Mouse (Mus musculus): ENCODE measurements around the gene Spaca7. TPM values are rescaled to one million over a fixed set of nuclear protein-coding genes. Genes with fewer than 3 reads are reported as not detected.

The Spaca7 gene
- not detected in 2 replicates for polyA plus RNA-seq (2016; fragmentation: Nextera tagmentation; extraction: Ambion mirVana)

GRCm38 (mm10) chr8:12572814-12573534, at the start of gene Spaca7:
Gene Spaca7 (plus strand): TSS chr8:12573029.
- H3K27me3 ChIP-seq (ENCODE audit: insufficient read depth, poor library complexity, severe bottlenecking), result peaks cover 51% of the 10 kb centered on the region
- no peaks in the 10 kb centered on the region for H3K9me3 ChIP-seq
- no peak for DNase-seq (ENCODE audit: low spot score)
- 47% methylated on average over 14 of the region's 14 CpGs for WGBS
- H3K27ac ChIP-seq, result no peak within 1 kb of the TSS
- no peaks in the 10 kb centered on the region for H3K4me1 ChIP-seq
- H3K4me3 ChIP-seq, result no peak within 1 kb of the TSS
- no peaks in the 10 kb centered on the region for H3K36me3 ChIP-seq

GRCm38 (mm10) chr8:12524279-12524678, 48.5 kb upstream of the Spaca7 start:
- no peak for DNase-seq (ENCODE audit: low spot score)
- Histone ChIP-seq H3K36me3 (no peaks in the 10 kb centered on the region), H3K27ac (no peak overlapping the region), H3K4me1 (peaks cover 6% of the 10 kb centered on the region; the same call in 1 of the 2 replicates), H3K27me3 (ENCODE audit: insufficient read depth, poor library complexity, severe bottlenecking) (peaks cover 20% of the 10 kb centered on the region), H3K9me3 (no peaks in the 10 kb centered on the region), H3K4me3 (no peak overlapping the region)
- WGBS, result 27% methylated on average over 1 of the region's 1 CpGs

GRCm38 (mm10) chr8:12528659-12529058, 44.2 kb upstream of the Spaca7 start:
- no peaks in the 10 kb centered on the region for H3K9me3 ChIP-seq
- no peak overlapping the region for H3K27ac ChIP-seq
- DNase-seq (ENCODE audit: low spot score), result peak; percentile 39
- H3K27me3 ChIP-seq (ENCODE audit: insufficient read depth, poor library complexity, severe bottlenecking), result peaks cover 31% of the 10 kb centered on the region
- 66% methylated on average over 2 of the region's 2 CpGs for WGBS
- H3K4me1 ChIP-seq, result peaks cover 6% of the 10 kb centered on the region; the same call in 1 of the 2 replicates
- no peaks in the 10 kb centered on the region for H3K36me3 ChIP-seq
- no peak overlapping the region for H3K4me3 ChIP-seq

GRCm38 (mm10) chr8:12535617-12536016, 37.2 kb upstream of the Spaca7 start:
- WGBS, result 76% methylated on average over 9 of the region's 9 CpGs
- Histone ChIP-seq H3K27me3 (ENCODE audit: insufficient read depth, poor library complexity, severe bottlenecking) (peaks cover 11% of the 10 kb centered on the region; the same call in 1 of the 2 replicates), H3K36me3 (no peaks in the 10 kb centered on the region), H3K4me1 (no peaks in the 10 kb centered on the region), H3K9me3 (no peaks in the 10 kb centered on the region), H3K27ac (no peak overlapping the region), H3K4me3 (no peak overlapping the region)
- DNase-seq (ENCODE audit: low spot score), result no peak

GRCm38 (mm10) chr8:12536306-12536705, 36.5 kb upstream of the Spaca7 start:
- Histone ChIP-seq H3K9me3 (no peaks in the 10 kb centered on the region), H3K27ac (no peak overlapping the region), H3K4me1 (no peaks in the 10 kb centered on the region), H3K27me3 (ENCODE audit: insufficient read depth, poor library complexity, severe bottlenecking) (0 out of 2 replicates have a peak, but pooled peaks cover 4% of the 10 kb centered on the region), H3K36me3 (no peaks in the 10 kb centered on the region), H3K4me3 (no peak overlapping the region)
- no peak for DNase-seq (ENCODE audit: low spot score)
- WGBS, result 66% methylated on average over 7 of the region's 7 CpGs

- Histone ChIP-seq H3K9me3 (no peaks in the 10 kb centered on the region), H3K4me3 (no peak overlapping the region), H3K27me3 (ENCODE audit: insufficient read depth, poor library complexity, severe bottlenecking) (peaks cover 62% of the 10 kb centered on the region), H3K4me1 (no peaks in the 10 kb centered on the region), H3K27ac (no peak overlapping the region), H3K36me3 (no peaks in the 10 kb centered on the region)
- no peak for DNase-seq (ENCODE audit: low spot score)
- 65% methylated on average over 4 of the region's 4 CpGs for WGBS
Observed at GRCm38 (mm10) chr8:12545236-12545635, 27.6 kb upstream of the Spaca7 start.

- no peak for DNase-seq (ENCODE audit: low spot score)
- no peaks in the 10 kb centered on the region for H3K9me3 ChIP-seq
- WGBS, result 67% methylated on average over 4 of the region's 4 CpGs
- H3K4me3 ChIP-seq, result no peak overlapping the region
- no peaks in the 10 kb centered on the region for H3K36me3 ChIP-seq
- no peaks in the 10 kb centered on the region for H3K4me1 ChIP-seq
- peaks cover 62% of the 10 kb centered on the region for H3K27me3 ChIP-seq (ENCODE audit: insufficient read depth, poor library complexity, severe bottlenecking)
- H3K27ac ChIP-seq, result no peak overlapping the region
Observed at GRCm38 (mm10) chr8:12545671-12546070, 27.2 kb upstream of the Spaca7 start.

- no peak overlapping the region for H3K27ac ChIP-seq
- no peaks in the 10 kb centered on the region for H3K4me1 ChIP-seq
- WGBS, result 62% methylated on average over 7 of the region's 7 CpGs
- H3K36me3 ChIP-seq, result no peaks in the 10 kb centered on the region
- H3K27me3 ChIP-seq (ENCODE audit: insufficient read depth, poor library complexity, severe bottlenecking), result peaks cover 52% of the 10 kb centered on the region
- DNase-seq (ENCODE audit: low spot score), result no peak
- no peak overlapping the region for H3K4me3 ChIP-seq
- no peaks in the 10 kb centered on the region for H3K9me3 ChIP-seq
Observed at GRCm38 (mm10) chr8:12547466-12548220, 25.2 kb upstream of the Spaca7 start.

GRCm38 (mm10) chr8:12548255-12548654, 24.6 kb upstream of the Spaca7 start:
- Histone ChIP-seq H3K36me3 (no peaks in the 10 kb centered on the region), H3K4me1 (no peaks in the 10 kb centered on the region), H3K9me3 (no peaks in the 10 kb centered on the region), H3K4me3 (no peak overlapping the region), H3K27ac (no peak overlapping the region), H3K27me3 (ENCODE audit: insufficient read depth, poor library complexity, severe bottlenecking) (peaks cover 54% of the 10 kb centered on the region)
- 18% methylated on average over 15 of the region's 15 CpGs for WGBS
- DNase-seq (ENCODE audit: low spot score), result no peak

- no peak for DNase-seq (ENCODE audit: low spot score)
- Histone ChIP-seq H3K36me3 (no peaks in the 10 kb centered on the region), H3K4me3 (no peak overlapping the region), H3K27me3 (ENCODE audit: insufficient read depth, poor library complexity, severe bottlenecking) (peaks cover 56% of the 10 kb centered on the region), H3K27ac (no peak overlapping the region), H3K9me3 (no peaks in the 10 kb centered on the region), H3K4me1 (no peaks in the 10 kb centered on the region)
- WGBS, result 51% methylated on average over 5 of the region's 5 CpGs
Observed at GRCm38 (mm10) chr8:12548680-12549079, 24.1 kb upstream of the Spaca7 start.

GRCm38 (mm10) chr8:12555515-12556145, 17.2 kb upstream of the Spaca7 start:
- Histone ChIP-seq H3K27ac (no peak overlapping the region), H3K9me3 (no peaks in the 10 kb centered on the region), H3K4me3 (no peak overlapping the region), H3K36me3 (no peaks in the 10 kb centered on the region), H3K4me1 (no peaks in the 10 kb centered on the region), H3K27me3 (ENCODE audit: insufficient read depth, poor library complexity, severe bottlenecking) (peaks cover 75% of the 10 kb centered on the region)
- 60% methylated on average over 15 of the region's 15 CpGs for WGBS
- no peak for DNase-seq (ENCODE audit: low spot score)

- Histone ChIP-seq H3K27me3 (ENCODE audit: insufficient read depth, poor library complexity, severe bottlenecking) (peaks cover 95% of the 10 kb centered on the region), H3K27ac (no peak overlapping the region), H3K4me1 (no peaks in the 10 kb centered on the region), H3K36me3 (no peaks in the 10 kb centered on the region), H3K4me3 (no peak overlapping the region), H3K9me3 (no peaks in the 10 kb centered on the region)
- DNase-seq (ENCODE audit: low spot score), result no peak
- WGBS, result 72% methylated on average over 3 of the region's 3 CpGs
Observed at GRCm38 (mm10) chr8:12558786-12559185, 14.0 kb upstream of the Spaca7 start.

- DNase-seq (ENCODE audit: low spot score), result no peak
- Histone ChIP-seq H3K27ac (no peak overlapping the region), H3K36me3 (no peaks in the 10 kb centered on the region), H3K4me3 (no peak overlapping the region), H3K9me3 (no peaks in the 10 kb centered on the region), H3K27me3 (ENCODE audit: insufficient read depth, poor library complexity, severe bottlenecking) (peaks cover 88% of the 10 kb centered on the region), H3K4me1 (no peaks in the 10 kb centered on the region)
- 19% methylated on average over 11 of the region's 11 CpGs for WGBS
Observed at GRCm38 (mm10) chr8:12561403-12561960, 11.3 kb upstream of the Spaca7 start.
